Mouse (Mus musculus) heart, embryonic 13.5 days (tissue): ENCODE measurements around the gene Olig2. TPM values are rescaled to one million over a fixed set of nuclear protein-coding genes. Genes with fewer than 3 reads are reported as not detected.
"Not testable (repeated sequence)": the region's sequence is repeated elsewhere in the genome, so short reads cannot be mapped to it uniquely, and the experiment has no call there.

Experiments
- ATAC-seq: fragments of 200-750 bp; cut with Nextera tagmentation; 2 replicates; pipeline ENCODE4 v1.8.0; 2017; ENCODE audit warnings: moderate TSS enrichment; ENCODE audit not compliant: insufficient number of reproducible peaks, low FRiP score, low TSS enrichment; ENCODE audit errors: extremely low read depth
- H3K27ac ChIP-seq: fragments of 300-500 bp; sonication (generic); replicated peaks from 2 replicates; pipeline ENCODE4 v1.5.1; 2015; ENCODE audit warnings: moderate library complexity, mild to moderate bottlenecking, inconsistent platforms
- H3K27me3 ChIP-seq: fragments of 300-500 bp; sonication (generic); replicated peaks from 2 replicates; pipeline ENCODE4 v1.6.1; 2015; ENCODE audit warnings: mild to moderate bottlenecking, inconsistent platforms
- H3K36me3 ChIP-seq: fragments of 300-500 bp; sonication (generic); 2 replicates; pipeline ENCODE4 v1.6.1; 2015; ENCODE audit warnings: mild to moderate bottlenecking, inconsistent platforms
- H3K4me1 ChIP-seq: fragments of 300-500 bp; sonication (generic); 2 replicates; pipeline ENCODE4 v1.6.1; 2015; ENCODE audit warnings: inconsistent platforms
- H3K4me2 ChIP-seq: fragments of 300-500 bp; sonication (generic); 2 replicates; pipeline ENCODE4 v1.6.1; 2015; ENCODE audit warnings: inconsistent platforms, mild to moderate bottlenecking, moderate library complexity
- H3K4me3 ChIP-seq: fragments of 300-500 bp; sonication (generic); 2 replicates; pipeline ENCODE4 v1.5.1; 2015; ENCODE audit warnings: moderate library complexity, mild to moderate bottlenecking, inconsistent platforms
- H3K9ac ChIP-seq: fragments of 300-500 bp; sonication (generic); 2 replicates; pipeline ENCODE4 v1.6.1; 2015; ENCODE audit warnings: inconsistent platforms, mild to moderate bottlenecking, moderate library complexity
- H3K9me3 ChIP-seq: fragments of 300-500 bp; sonication (generic); 2 replicates; pipeline ENCODE4 v1.6.1; 2016; ENCODE audit warnings: inconsistent platforms
- WGBS: fragments of 180-500 bp; shearing (Covaris S2); methylation state at CpG from one replicate; pipeline ENCODE4 v1.1.7; 2015; ENCODE audit warnings: mixed read lengths; 5-methylcytosine and 5-hydroxymethylcytosine counted together
- polyA plus RNA-seq: library from polyadenylated mRNA; unstranded; fragments of >200 nt; fragmentation: Nextera tagmentation; extraction: Ambion mirVana; gene quantifications from 2 replicates; pipeline ENCODE4 v1.2.1, GENCODE M21; 2015

Gene Olig2
- polyA plus RNA-seq, 1 experiment from 2014 or later = not detected

DNA sequence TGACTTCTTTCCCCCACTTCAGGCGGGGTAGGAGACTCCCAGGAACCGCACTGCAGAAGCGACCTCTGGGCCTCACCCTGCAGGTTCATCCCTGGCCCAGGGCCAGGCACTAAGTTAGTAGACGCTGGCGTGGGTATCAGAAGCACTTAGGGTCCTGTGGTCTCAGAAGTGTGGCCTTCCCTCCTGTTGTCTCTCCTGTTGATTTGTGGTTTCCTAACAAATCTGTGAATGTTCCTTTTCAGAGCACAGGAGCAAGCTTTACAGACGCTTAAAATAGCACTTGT is 2.4 kb downstream of the Olig2 start:
- H3K4me1 ChIP-seq = peaks cover 33% of the 10 kb centered on the region
- H3K36me3 ChIP-seq = no peaks in the 10 kb centered on the region
- peaks cover 100% of the 10 kb centered on the region for H3K27me3 ChIP-seq
- no peaks in the 10 kb centered on the region for H3K9me3 ChIP-seq
- no peak overlapping the region for H3K4me2 ChIP-seq
- no peak for ATAC-seq
- WGBS = 2% methylated on average over 6 of the region's 6 CpGs
- H3K27ac ChIP-seq = no peak overlapping the region
- H3K4me3 ChIP-seq = no peak overlapping the region
- no peak overlapping the region for H3K9ac ChIP-seq

DNA sequence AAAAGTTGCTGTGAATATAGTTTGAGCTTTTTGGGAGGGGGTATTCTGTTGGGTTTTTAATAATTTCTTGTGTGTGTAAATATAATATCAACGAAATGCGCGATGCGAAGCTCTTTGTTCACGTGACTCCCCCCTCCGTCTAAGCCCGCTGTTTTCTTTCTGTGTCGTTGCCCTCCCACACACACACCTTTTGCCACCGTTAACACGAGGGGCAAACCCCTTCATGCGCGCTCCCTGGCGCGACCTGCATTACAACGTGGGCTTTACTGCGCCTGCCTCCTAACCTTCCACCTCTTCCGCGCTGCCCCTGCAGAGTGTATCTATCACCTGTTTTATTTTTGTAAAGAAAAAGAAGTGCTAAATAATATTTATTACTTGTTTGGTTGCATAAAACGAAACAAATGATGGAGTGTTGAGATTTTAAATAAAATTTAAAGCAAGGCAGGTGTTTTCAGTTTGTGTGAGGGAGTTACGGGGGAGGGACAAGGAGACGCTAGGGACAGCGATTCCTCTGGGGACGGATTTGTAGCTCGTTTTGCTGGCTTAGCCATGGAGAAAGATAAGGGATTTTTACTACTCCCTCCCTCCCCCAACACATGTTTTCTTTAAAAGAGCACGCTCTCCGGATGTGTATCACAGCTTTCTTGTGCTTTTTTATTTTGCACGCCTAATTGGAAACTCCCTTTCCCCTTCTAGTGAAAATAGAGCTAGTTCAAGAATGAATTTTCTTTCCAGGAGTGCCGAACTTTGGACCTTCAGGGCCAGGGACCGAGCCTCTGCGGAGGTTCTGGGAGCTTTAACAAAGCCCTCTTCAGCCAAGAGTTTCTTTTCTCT is 3.2 kb downstream of the Olig2 start:
- WGBS = 4% methylated on average over 30 of the region's 30 CpGs
- Histone ChIP-seq H3K9ac (no peak overlapping the region), H3K36me3 (no peaks in the 10 kb centered on the region), H3K4me3 (no peak overlapping the region), H3K27ac (no peak overlapping the region), H3K4me1 (peaks cover 27% of the 10 kb centered on the region), H3K9me3 (no peaks in the 10 kb centered on the region), H3K4me2 (no peak overlapping the region), H3K27me3 (peaks cover 100% of the 10 kb centered on the region)
- ATAC-seq = no peak

DNA sequence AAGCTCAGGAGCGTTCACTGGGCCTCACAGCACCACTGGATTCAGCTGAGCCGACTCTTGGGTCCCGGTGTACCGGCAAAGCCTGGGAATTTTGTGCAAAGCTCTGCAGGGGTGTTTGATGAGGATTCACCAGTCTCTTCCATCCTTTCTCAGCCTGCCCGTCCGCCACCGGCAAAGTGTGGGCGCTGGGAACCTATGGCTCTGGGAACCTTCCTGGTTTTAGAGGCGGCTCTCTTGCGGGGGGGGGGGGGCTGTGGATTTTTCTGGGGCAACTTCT is 3.8 kb downstream of the Olig2 start:
- Histone ChIP-seq H3K27me3 (peaks cover 100% of the 10 kb centered on the region), H3K4me3 (no peak overlapping the region), H3K4me2 (no peak overlapping the region), H3K4me1 (peaks cover 27% of the 10 kb centered on the region), H3K36me3 (no peaks in the 10 kb centered on the region), H3K27ac (no peak overlapping the region), H3K9me3 (no peaks in the 10 kb centered on the region), H3K9ac (no peak overlapping the region)
- no peak for ATAC-seq
- WGBS = 1% methylated on average over 10 of the region's 10 CpGs

DNA sequence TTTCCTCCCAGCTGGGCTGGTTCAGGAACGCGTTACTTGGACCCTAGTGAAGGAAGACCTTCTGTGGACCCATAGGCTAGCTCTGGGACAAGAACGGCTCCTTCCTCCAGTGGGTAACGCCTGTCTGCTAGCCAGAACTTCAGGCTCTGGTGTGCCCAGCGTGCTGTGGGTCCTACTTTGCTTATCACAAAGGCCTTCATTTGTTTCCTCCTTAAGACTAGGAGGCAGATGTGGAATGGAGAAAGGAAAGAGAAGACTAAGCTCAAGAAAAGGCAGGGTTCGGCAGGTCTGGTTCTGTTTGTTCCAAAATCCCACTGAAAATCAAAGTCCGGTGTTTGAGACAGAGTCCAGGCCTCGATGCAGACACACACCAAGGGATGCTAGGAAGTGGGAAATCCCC is 4.4 kb downstream of the Olig2 start:
- Histone ChIP-seq H3K36me3 (no peaks in the 10 kb centered on the region), H3K4me2 (no peak overlapping the region), H3K4me1 (peaks cover 26% of the 10 kb centered on the region), H3K9ac (no peak overlapping the region), H3K4me3 (no peak overlapping the region), H3K27me3 (peaks cover 100% of the 10 kb centered on the region), H3K9me3 (no peaks in the 10 kb centered on the region), H3K27ac (no peak overlapping the region)
- ATAC-seq = no peak
- WGBS = 15% methylated on average over 8 of the region's 8 CpGs

DNA sequence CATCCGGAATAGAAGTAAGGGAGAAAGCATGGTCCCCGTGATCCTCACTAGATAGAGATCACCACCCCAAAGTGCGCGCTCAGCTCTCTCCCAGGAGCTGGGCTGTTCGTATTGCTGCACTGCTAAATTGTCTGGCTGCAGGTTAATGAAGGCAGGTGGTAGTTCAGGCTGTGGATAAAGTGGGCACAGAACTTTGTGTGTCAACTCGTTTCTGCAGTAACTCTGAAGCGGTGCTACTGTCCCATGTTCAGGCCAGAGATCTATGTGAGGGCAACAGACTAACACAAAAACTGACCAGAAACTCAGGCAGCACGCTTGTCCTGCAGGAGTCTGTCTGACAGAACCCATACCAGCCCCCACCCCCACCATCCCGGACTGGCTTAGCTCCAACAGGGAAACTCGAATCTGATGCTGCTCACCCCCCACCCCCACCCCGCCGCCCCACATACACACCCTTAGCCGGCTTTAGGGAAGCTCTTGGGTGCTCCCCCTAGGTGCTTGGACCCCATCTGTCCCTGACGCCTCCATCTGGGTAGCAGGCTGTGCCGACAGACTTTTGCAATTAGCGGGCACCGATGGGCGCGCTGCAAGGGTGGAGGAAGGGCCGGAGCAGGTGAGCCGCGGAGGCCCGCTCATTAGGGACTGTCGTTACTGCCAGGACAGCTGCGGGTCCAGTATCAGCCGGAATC is 6.7 kb downstream of the Olig2 start:
- Histone ChIP-seq H3K4me1 (peaks cover 6% of the 10 kb centered on the region), H3K4me3 (no peak overlapping the region), H3K9me3 (no peaks in the 10 kb centered on the region), H3K9ac (no peak overlapping the region), H3K4me2 (no peak overlapping the region), H3K27me3 (peaks cover 100% of the 10 kb centered on the region), H3K36me3 (no peaks in the 10 kb centered on the region), H3K27ac (no peak overlapping the region)
- ATAC-seq = no peak
- WGBS = 4% methylated on average over 26 of the region's 26 CpGs

DNA sequence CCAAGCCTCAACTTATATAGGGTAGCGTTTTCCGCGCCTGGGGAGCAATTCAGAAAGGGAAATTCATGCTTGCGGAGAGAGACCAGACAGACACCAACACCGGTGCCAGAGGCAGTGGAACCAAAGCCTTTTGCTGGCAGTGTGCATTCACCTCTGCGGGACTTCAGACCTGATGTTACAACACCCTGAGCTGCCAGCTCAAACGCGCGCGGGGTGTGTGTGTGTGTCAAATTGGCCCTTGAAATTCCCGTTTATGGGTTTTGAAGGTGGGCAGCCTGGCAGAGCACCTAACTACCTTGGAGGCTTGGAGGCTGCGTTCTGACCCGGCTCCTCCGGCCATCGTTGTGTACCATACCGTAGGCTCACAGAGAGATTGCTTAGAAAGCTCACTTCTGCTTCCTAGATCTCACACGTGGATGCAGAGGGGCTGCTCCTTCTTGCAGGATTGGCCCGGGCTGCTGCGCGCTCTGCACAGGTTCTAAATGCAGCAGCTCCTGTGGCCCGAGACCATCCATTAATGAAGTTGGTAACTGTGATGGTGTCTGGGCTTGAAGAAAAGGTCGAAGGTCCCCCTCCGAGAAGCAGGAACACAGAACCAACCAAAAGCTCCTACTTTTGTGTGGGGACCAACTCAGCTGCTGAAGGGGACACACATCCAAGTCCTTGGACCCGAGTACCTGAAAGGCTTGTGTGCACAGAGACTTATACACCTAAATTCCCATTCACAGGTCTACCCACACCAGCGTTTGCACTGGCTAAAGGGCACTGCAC is 7.4 kb downstream of the Olig2 start:
- Histone ChIP-seq H3K4me1 (peaks cover 2% of the 10 kb centered on the region; the same call in 1 of the 2 replicates), H3K4me3 (no peak overlapping the region), H3K27me3 (peaks cover 100% of the 10 kb centered on the region), H3K9me3 (no peaks in the 10 kb centered on the region), H3K27ac (no peak overlapping the region), H3K36me3 (no peaks in the 10 kb centered on the region), H3K9ac (no peak overlapping the region), H3K4me2 (no peak overlapping the region)
- 7% methylated on average over 25 of the region's 25 CpGs for WGBS
- no peak for ATAC-seq

DNA sequence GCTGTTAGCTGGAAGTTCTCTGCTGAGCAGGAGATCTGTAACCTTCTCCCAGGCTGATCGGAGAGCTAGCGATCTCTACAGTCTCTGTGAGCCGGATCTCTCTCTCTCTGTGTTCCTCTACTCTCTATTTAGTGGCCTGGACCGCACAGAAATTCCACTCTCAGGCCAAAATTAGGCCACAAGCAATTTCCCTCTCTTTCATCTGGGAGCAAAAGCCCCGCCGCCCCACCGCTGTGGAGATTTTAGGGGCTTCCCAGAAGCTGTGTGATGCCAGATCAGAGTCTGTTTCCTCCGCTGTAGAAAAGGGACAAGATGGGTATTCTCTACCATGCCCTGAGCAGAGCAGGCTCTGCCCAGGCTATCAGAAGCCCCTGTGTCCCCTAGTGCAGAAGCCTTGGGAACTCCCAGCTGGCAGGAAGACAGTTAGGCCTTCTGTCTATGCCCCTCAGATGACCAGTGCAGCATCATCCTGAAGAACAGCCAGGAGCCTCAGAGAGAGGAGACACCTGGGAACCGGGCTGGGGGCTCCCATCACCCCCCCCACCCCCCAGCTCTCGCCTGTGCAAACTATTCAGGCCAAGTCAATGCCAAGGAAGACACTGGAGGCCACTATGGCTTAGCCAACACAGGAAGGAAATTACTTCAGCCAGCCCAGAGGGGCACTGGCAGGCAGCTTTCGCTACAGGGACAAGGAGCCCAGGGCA is 8.1 kb downstream of the Olig2 start:
- H3K27ac ChIP-seq = no peak overlapping the region
- peaks cover 2% of the 10 kb centered on the region; the same call in 1 of the 2 replicates for H3K4me1 ChIP-seq
- peaks cover 100% of the 10 kb centered on the region for H3K27me3 ChIP-seq
- no peak overlapping the region for H3K4me2 ChIP-seq
- H3K9me3 ChIP-seq = no peaks in the 10 kb centered on the region
- no peak for ATAC-seq
- no peak overlapping the region for H3K4me3 ChIP-seq
- H3K36me3 ChIP-seq = no peaks in the 10 kb centered on the region
- no peak overlapping the region for H3K9ac ChIP-seq
- 26% methylated on average over 11 of the region's 11 CpGs for WGBS

DNA sequence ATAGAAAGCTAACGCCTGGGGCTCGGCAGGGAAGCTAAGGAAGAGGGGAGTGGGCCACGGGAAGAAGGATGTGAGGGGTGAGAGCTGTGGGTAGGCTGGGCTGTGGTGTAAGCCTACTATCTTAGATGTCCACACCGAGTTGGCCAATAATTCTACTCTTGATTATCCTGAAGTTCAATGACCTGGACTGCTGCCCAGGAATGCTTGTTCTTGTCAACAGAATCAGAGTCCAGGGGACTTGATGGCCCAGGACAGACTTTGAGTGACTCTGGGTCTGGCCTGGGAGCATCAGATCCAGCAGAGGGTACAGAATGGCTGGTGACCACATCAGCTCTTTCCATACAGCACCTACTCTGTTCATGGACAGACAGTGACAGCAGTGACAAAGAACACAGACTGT is 13.8 kb downstream of the Olig2 start:
- WGBS = 49% methylated on average over 4 of the region's 4 CpGs
- H3K4me1 ChIP-seq = no peaks in the 10 kb centered on the region
- no peaks in the 10 kb centered on the region for H3K9me3 ChIP-seq
- ATAC-seq = no peak
- H3K4me3 ChIP-seq = no peak overlapping the region
- peaks cover 91% of the 10 kb centered on the region for H3K27me3 ChIP-seq
- no peak overlapping the region for H3K27ac ChIP-seq
- H3K9ac ChIP-seq = no peak overlapping the region
- no peak overlapping the region for H3K4me2 ChIP-seq
- no peaks in the 10 kb centered on the region for H3K36me3 ChIP-seq

DNA sequence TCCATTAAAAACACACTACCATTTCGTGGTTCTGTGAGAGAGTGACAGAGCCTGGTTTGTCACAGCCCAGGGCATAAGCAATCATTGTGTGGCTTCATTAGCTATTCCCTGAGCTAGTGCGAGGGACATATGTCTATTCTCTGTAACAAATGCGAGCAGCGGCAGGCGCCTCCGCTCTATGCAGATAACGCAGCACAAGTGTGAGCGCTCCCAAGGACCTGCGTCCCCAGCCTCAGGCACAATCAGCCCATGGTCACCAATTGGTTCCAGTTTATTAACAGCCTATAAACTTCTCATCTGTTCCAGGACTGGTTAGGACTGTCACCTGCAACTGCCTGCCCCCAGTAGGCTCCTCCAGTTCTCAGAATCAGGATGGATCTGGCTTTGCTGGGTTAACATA is 21.0 kb downstream of the Olig2 start:
- Histone ChIP-seq H3K27ac (no peak overlapping the region), H3K4me2 (no peak overlapping the region), H3K9me3 (no peaks in the 10 kb centered on the region), H3K36me3 (no peaks in the 10 kb centered on the region), H3K4me1 (no peaks in the 10 kb centered on the region), H3K9ac (no peak overlapping the region), H3K4me3 (no peak overlapping the region), H3K27me3 (peaks cover 61% of the 10 kb centered on the region)
- ATAC-seq = no peak
- WGBS = 53% methylated on average over 9 of the region's 9 CpGs

DNA sequence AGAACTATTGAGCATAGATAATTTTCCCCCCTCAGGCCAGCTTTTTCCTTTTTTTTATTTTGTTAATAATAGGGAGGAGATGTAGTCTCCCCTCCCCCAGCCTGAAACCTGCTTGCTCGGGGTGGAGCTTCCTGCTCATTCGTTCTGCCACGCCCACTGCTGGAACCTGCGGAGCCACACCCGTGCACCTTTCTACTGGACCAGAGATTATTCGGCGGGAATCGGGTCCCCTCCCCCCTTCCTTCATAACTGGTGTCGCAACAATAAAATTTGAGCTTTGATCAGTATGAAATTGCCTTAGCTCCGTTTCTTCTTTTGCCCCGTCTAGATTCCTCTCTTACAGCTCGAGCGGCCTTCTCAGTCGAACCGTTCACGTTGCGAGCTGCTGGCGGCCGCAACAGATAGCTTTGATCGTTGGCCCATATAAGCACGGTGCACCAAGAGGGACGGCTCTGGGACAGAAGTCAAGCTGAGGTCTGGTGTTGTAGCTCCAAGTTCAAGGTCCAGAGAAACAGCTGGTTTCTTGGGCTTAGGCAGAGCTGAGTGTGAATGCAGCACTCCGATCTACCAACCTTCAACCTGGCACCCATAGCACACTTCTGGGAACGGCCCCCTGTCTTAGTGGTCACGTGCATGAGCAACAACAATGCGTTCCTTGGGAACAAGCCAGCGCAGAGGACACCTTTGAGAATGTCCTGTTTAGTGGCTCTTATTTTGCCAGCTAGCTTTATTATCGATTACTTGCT is 30.3 kb downstream of the Olig2 start:
- not testable (repeated sequence) for H3K36me3 ChIP-seq, H3K4me1 ChIP-seq, H3K9me3 ChIP-seq, ATAC-seq, H3K27ac ChIP-seq, H3K9ac ChIP-seq
- Histone ChIP-seq H3K27me3 (peaks cover 50% of the 10 kb centered on the region), H3K4me3 (peak overlapping the region; percentile 5; the same call in 1 of the 2 replicates), H3K4me2 (peak overlapping the region; percentile 36)
- 13% methylated on average over 20 of the region's 28 CpGs for WGBS

DNA sequence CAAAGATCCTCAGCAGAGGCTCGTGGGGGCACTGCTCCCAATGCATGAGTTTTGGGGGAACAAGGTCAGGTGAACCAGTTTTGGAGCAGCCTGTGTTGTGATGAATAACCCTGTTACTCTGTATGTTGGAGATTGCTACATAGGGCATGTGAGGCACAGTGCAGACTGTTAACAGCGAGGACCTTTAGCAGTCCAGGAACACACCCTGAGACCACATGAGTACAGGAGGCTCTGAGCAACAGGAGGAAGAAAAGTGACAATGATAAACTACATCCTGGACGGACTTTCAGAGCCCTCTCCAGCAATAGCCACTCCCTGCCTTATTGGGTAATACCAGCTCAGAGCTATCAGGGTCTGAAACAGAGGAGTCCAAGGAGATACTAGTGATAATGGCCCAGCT is 33.7 kb downstream of the Olig2 start:
- H3K9ac ChIP-seq = no peak overlapping the region
- no peaks in the 10 kb centered on the region for H3K36me3 ChIP-seq
- peaks cover 4% of the 10 kb centered on the region; the same call in 1 of the 2 replicates for H3K4me1 ChIP-seq
- no peak overlapping the region for H3K27ac ChIP-seq
- peaks cover 83% of the 10 kb centered on the region for H3K27me3 ChIP-seq
- ATAC-seq = no peak
- no peak overlapping the region for H3K4me3 ChIP-seq
- H3K4me2 ChIP-seq = no peak overlapping the region
- WGBS = 49% methylated on average over 3 of the region's 3 CpGs
- H3K9me3 ChIP-seq = no peaks in the 10 kb centered on the region
